Mouse (Mus musculus) testis, adult 2 months (tissue): ENCODE results near the gene Sptbn4.

ENCODE experiments used
- CTCF ChIP-seq: fragments of 200-500 bp; IDR thresholded peaks from 2 replicates; pipeline ENCODE4 v1.5.1; 2012; ENCODE audit warnings: low read depth, mild to moderate bottlenecking, inconsistent platforms, low read length, moderate library complexity; ENCODE audit not compliant: control insufficient read depth, insufficient read depth, insufficient replicate concordance
- POLR2A ChIP-seq: fragments of 200-500 bp; IDR thresholded peaks from 2 replicates; pipeline ENCODE4 v1.6.1; 2012; ENCODE audit warnings: low read depth, mild to moderate bottlenecking, inconsistent platforms, low read length, moderate library complexity; ENCODE audit not compliant: control insufficient read depth

DNA sequence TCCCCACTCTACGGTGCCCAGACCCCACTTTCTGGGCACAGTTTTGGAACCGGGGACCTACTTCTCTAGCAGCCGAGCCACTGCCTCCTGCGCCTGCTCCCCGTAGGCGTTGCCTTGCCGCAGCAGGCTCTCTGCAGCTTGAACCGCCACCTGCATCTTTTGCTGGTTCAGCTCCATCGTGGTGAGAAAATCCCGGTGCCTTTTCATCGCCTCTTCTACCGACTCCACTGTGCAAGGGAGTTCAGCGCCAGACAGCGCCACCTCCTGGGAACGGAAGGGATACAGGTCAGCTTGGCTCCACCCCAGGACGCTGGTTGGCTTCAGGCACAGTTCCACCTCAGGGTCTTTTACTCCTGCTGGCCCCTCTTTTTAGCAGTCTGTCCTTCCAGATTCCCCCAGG, 44.8 kb downstream of the Sptbn4 start:
- TF ChIP-seq POLR2A (no peak), CTCF (peak; percentile 87; the same call in 1 of the 2 replicates)
